Mouse (Mus musculus) left cerebral cortex, postnatal 10 days (tissue): ENCODE measurements around the gene Olfr722. TPM values are rescaled to one million over a fixed set of nuclear protein-coding genes. Genes with fewer than 3 reads are reported as not detected.
"Not testable (repeated sequence)": the region's sequence is repeated elsewhere in the genome, so short reads cannot be mapped to it uniquely, and the experiment has no call there.

ENCODE experiments used
- DNase-seq, 2 experiments: peaks; one replicate each; pipeline ENCODE4 v3.0.0; 2021 to 2022; ENCODE audit warnings: low spot score in 2 of 2, mixed read lengths in 1 of 2; ENCODE audit errors: extremely low spot score in 1 of 2
- intact Hi-C: fragments of 180-260 bp; cut with DNase I; formaldehyde crosslinking; loops from one replicate; pipeline ENCODE4 v1.15.1; 2025
- total RNA-seq, 2 experiments: library from RNA; stranded (reverse); gene quantifications; 2 replicates each; pipeline ENCODE4 v1.2.3; 2021

Gene Olfr722
- not detected for total RNA-seq

- no peak for DNase-seq
- intact Hi-C loops, result no loop called here
These were observed at the start of gene Olfr722 for GRCm38 (mm10) chr14:49901899-49902298. Gene Olfr722, minus strand, starts transcription at chr14:49901999.

GRCm38 (mm10) chr14:49931687-49932086 is 29.9 kb upstream of the Olfr722 start, which contains the start of gene Olfr723:
Gene Olfr723, minus strand, starts transcription at chr14:49931787.
- intact Hi-C loops, DNase-seq: not testable (repeated sequence)

GRCm38 (mm10) chr14:49860387-49860786 is 41.4 kb downstream of the Olfr722 start:
- intact Hi-C loops, result loop anchor here (10.0 kb wide), 1 partner anchor 924 kb away; the partner anchor contains the start of gene Ttc5
- DNase-seq, result peak in 1 of 2 experiments; percentile 3

Other genes with a start within 250 kb of the Olfr722 start
- gene Armh4, start 118.6 kb downstream of the Olfr722 start, total RNA-seq, result 10 to 100 TPM; 28.4 to 28.5 TPM
- gene Olfr723, start 29.8 kb upstream of the Olfr722 start, total RNA-seq, result not detected
- not detected for gene Olfr724, start 61.3 kb upstream of the Olfr722 start, total RNA-seq
- not detected for gene Olfr725, start 138.4 kb upstream of the Olfr722 start, total RNA-seq
- not detected for gene Olfr726, start 189.0 kb upstream of the Olfr722 start, total RNA-seq
- gene Olfr727, start 221.2 kb upstream of the Olfr722 start, total RNA-seq, result not detected
- gene Olfr728, start 240.7 kb upstream of the Olfr722 start, total RNA-seq, result not detected